Mouse (Mus musculus): ENCODE results near the gene Emilin2.
A peak's percentile ranks its signal among the peaks of the same experiment; 100 is the strongest.

GRCm38 (mm10) chr17:71285929-71286328 lies 25.8 kb downstream of the Emilin2 start:
- TF ChIP-seq CTCF (IDR thresholded peaks at IDR 0.05) (peak; percentile 43), POLR2A (IDR thresholded peaks at IDR 0.05; ENCODE audit: insufficient read depth, low read depth, low read length) (no peak)
